Mouse (Mus musculus) embryonic facial prominence, embryonic 13.5 days (tissue): ENCODE measurements around the gene Rbsn. TPM values are rescaled to one million over a fixed set of nuclear protein-coding genes. Genes with fewer than 3 reads are reported as not detected.

Experiments used
- ATAC-seq: fragments of 200-750 bp; cut with Nextera tagmentation; 2 replicates; pipeline ENCODE4 v1.8.0; 2017; ENCODE audit warnings: low read depth; ENCODE audit not compliant: insufficient number of reproducible peaks, insufficient read depth, low FRiP score, low TSS enrichment
- H3K27ac ChIP-seq: fragments of 300-500 bp; sonication (generic); 2 replicates; pipeline ENCODE4 v1.5.1; 2015; ENCODE audit warnings: moderate library complexity, mild to moderate bottlenecking, inconsistent platforms
- H3K27me3 ChIP-seq: fragments of 300-500 bp; sonication (generic); 2 replicates; pipeline ENCODE4 v1.6.1; 2015; ENCODE audit warnings: mild to moderate bottlenecking, inconsistent platforms
- H3K36me3 ChIP-seq: fragments of 300-500 bp; sonication (generic); 2 replicates; pipeline ENCODE4 v1.6.1; 2015; ENCODE audit warnings: mild to moderate bottlenecking, inconsistent platforms
- H3K4me1 ChIP-seq: fragments of 300-500 bp; sonication (generic); 2 replicates; pipeline ENCODE4 v1.6.1; 2015; ENCODE audit warnings: inconsistent platforms
- H3K4me2 ChIP-seq: fragments of 300-500 bp; sonication (generic); 2 replicates; pipeline ENCODE4 v1.6.1; 2015; ENCODE audit warnings: moderate library complexity, mild to moderate bottlenecking, inconsistent platforms
- H3K4me3 ChIP-seq: fragments of 300-500 bp; sonication (generic); 2 replicates; pipeline ENCODE4 v1.5.1; 2015; ENCODE audit warnings: mild to moderate bottlenecking, inconsistent platforms
- H3K9ac ChIP-seq: fragments of 300-500 bp; sonication (generic); 2 replicates; pipeline ENCODE4 v1.6.1; 2015; ENCODE audit warnings: mild to moderate bottlenecking, inconsistent platforms
- H3K9me3 ChIP-seq: fragments of 300-500 bp; sonication (generic); 2 replicates; pipeline ENCODE4 v1.6.1; 2016; ENCODE audit warnings: inconsistent platforms
- WGBS: fragments of 180-500 bp; shearing (Covaris S2); methylation state at CpG from one replicate; pipeline ENCODE4 v1.1.7; 2015; ENCODE audit warnings: mixed read lengths; 5-methylcytosine and 5-hydroxymethylcytosine counted together
- polyA plus RNA-seq: library from polyadenylated mRNA; unstranded; fragments of >200 nt; fragmentation: Nextera tagmentation; extraction: Ambion mirVana; gene quantifications from 2 replicates; pipeline ENCODE4 v1.2.1, GENCODE M21; 2015

Rbsn gene
- polyA plus RNA-seq, result 28.7 and 33.6 TPM in 2 replicates

- Histone ChIP-seq H3K27ac (peak within 1 kb of the TSS; percentile 80), H3K36me3 (peaks cover 16% of the 10 kb centered on the region), H3K4me3 (peak within 1 kb of the TSS; percentile 99), H3K9ac (peak within 1 kb of the TSS; percentile 97), H3K4me2 (peak within 1 kb of the TSS; percentile 95), H3K9me3 (no peaks in the 10 kb centered on the region), H3K4me1 (peaks cover 11% of the 10 kb centered on the region), H3K27me3 (peaks cover 5% of the 10 kb centered on the region; the same call in 1 of the 2 replicates)
- ATAC-seq, result peak; percentile 94
- WGBS, result 10% methylated on average over 35 of the region's 35 CpGs
Measured at GRCm38 (mm10) chr6:92214773-92215449, at the start of gene Rbsn. Gene Rbsn, minus strand, starts transcription at chr6:92214925.

GRCm38 (mm10) chr6:92261162-92261843, 46.6 kb upstream of the Rbsn start:
- Histone ChIP-seq H3K4me1 (no peaks in the 10 kb centered on the region), H3K9ac (no peak overlapping the region), H3K4me3 (no peak overlapping the region), H3K9me3 (no peaks in the 10 kb centered on the region), H3K27ac (no peak overlapping the region), H3K36me3 (no peaks in the 10 kb centered on the region), H3K4me2 (no peak overlapping the region), H3K27me3 (peaks cover 7% of the 10 kb centered on the region; the same call in 1 of the 2 replicates)
- no peak for ATAC-seq
- 74% methylated on average over 4 of the region's 4 CpGs for WGBS

GRCm38 (mm10) chr6:92255346-92255745, 40.6 kb upstream of the Rbsn start:
- no peaks in the 10 kb centered on the region for H3K4me1 ChIP-seq
- 0 out of 2 replicates have a peak, but pooled peaks cover 7% of the 10 kb centered on the region for H3K9me3 ChIP-seq
- H3K4me2 ChIP-seq, result no peak overlapping the region
- no peak for ATAC-seq
- no peaks in the 10 kb centered on the region for H3K36me3 ChIP-seq
- H3K4me3 ChIP-seq, result no peak overlapping the region
- H3K9ac ChIP-seq, result no peak overlapping the region
- no peak overlapping the region for H3K27ac ChIP-seq
- no peaks in the 10 kb centered on the region for H3K27me3 ChIP-seq

GRCm38 (mm10) chr6:92253253-92253870, 38.6 kb upstream of the Rbsn start:
- 0 out of 2 replicates have a peak, but pooled peaks cover 7% of the 10 kb centered on the region for H3K9me3 ChIP-seq
- 75% methylated on average over 3 of the region's 3 CpGs for WGBS
- no peak overlapping the region for H3K9ac ChIP-seq
- no peak overlapping the region for H3K4me2 ChIP-seq
- no peaks in the 10 kb centered on the region for H3K4me1 ChIP-seq
- H3K36me3 ChIP-seq, result no peaks in the 10 kb centered on the region
- H3K27me3 ChIP-seq, result no peaks in the 10 kb centered on the region
- ATAC-seq, result no peak
- no peak overlapping the region for H3K27ac ChIP-seq
- H3K4me3 ChIP-seq, result no peak overlapping the region

- no peaks in the 10 kb centered on the region for H3K36me3 ChIP-seq
- H3K4me3 ChIP-seq, result no peak overlapping the region
- peaks cover 8% of the 10 kb centered on the region for H3K4me1 ChIP-seq
- no peak overlapping the region for H3K27ac ChIP-seq
- H3K9me3 ChIP-seq, result no peaks in the 10 kb centered on the region
- H3K9ac ChIP-seq, result no peak overlapping the region
- H3K4me2 ChIP-seq, result no peak overlapping the region
- peaks cover 56% of the 10 kb centered on the region for H3K27me3 ChIP-seq
- 17% methylated on average over 7 of the region's 7 CpGs for WGBS
- no peak for ATAC-seq
Measured at GRCm38 (mm10) chr6:92247215-92247919, 32.6 kb upstream of the Rbsn start.

GRCm38 (mm10) chr6:92246335-92246734, 31.6 kb upstream of the Rbsn start:
- Histone ChIP-seq H3K9ac (no peak overlapping the region), H3K4me2 (no peak overlapping the region), H3K4me3 (no peak overlapping the region), H3K36me3 (no peaks in the 10 kb centered on the region), H3K27ac (no peak overlapping the region), H3K27me3 (peaks cover 60% of the 10 kb centered on the region), H3K9me3 (no peaks in the 10 kb centered on the region), H3K4me1 (peaks cover 8% of the 10 kb centered on the region)
- ATAC-seq, result no peak
- WGBS, result 9% methylated on average over 3 of the region's 3 CpGs

GRCm38 (mm10) chr6:92244591-92244990, 29.9 kb upstream of the Rbsn start, which contains the start of gene Trh:
Gene Trh, minus strand, starts transcription at chr6:92244650.
- Histone ChIP-seq H3K27me3 (peaks cover 63% of the 10 kb centered on the region), H3K9ac (peak within 1 kb of the TSS; percentile 57), H3K9me3 (no peaks in the 10 kb centered on the region), H3K4me1 (peaks cover 8% of the 10 kb centered on the region), H3K4me2 (peak within 1 kb of the TSS; percentile 65), H3K27ac (no peak within 1 kb of the TSS), H3K36me3 (no peaks in the 10 kb centered on the region), H3K4me3 (peak within 1 kb of the TSS; percentile 41)
- WGBS, result under 1% methylated on average over 31 of the region's 31 CpGs
- no peak for ATAC-seq

- Histone ChIP-seq H3K9me3 (no peaks in the 10 kb centered on the region), H3K4me3 (no peak overlapping the region), H3K4me1 (peaks cover 8% of the 10 kb centered on the region), H3K4me2 (no peak overlapping the region), H3K36me3 (no peaks in the 10 kb centered on the region), H3K27me3 (peaks cover 47% of the 10 kb centered on the region), H3K9ac (no peak overlapping the region), H3K27ac (no peak overlapping the region)
- ATAC-seq, result no peak
- WGBS, result 73% methylated on average over 3 of the region's 3 CpGs
Measured at GRCm38 (mm10) chr6:92241178-92241906, 26.6 kb upstream of the Rbsn start.

GRCm38 (mm10) chr6:92235036-92235435, 20.3 kb upstream of the Rbsn start:
- no peaks in the 10 kb centered on the region for H3K9me3 ChIP-seq
- 32% methylated on average over 12 of the region's 12 CpGs for WGBS
- no peaks in the 10 kb centered on the region for H3K36me3 ChIP-seq
- H3K4me1 ChIP-seq, result no peaks in the 10 kb centered on the region
- no peak overlapping the region for H3K4me3 ChIP-seq
- ATAC-seq, result no peak
- no peak overlapping the region for H3K27ac ChIP-seq
- no peaks in the 10 kb centered on the region for H3K27me3 ChIP-seq
- no peak overlapping the region for H3K9ac ChIP-seq
- H3K4me2 ChIP-seq, result no peak overlapping the region

GRCm38 (mm10) chr6:92231762-92232161, 17.0 kb upstream of the Rbsn start:
- 72% methylated on average over 4 of the region's 4 CpGs for WGBS
- no peaks in the 10 kb centered on the region for H3K4me1 ChIP-seq
- no peak overlapping the region for H3K9ac ChIP-seq
- H3K27ac ChIP-seq, result no peak overlapping the region
- H3K27me3 ChIP-seq, result no peaks in the 10 kb centered on the region
- no peak overlapping the region for H3K4me3 ChIP-seq
- no peaks in the 10 kb centered on the region for H3K36me3 ChIP-seq
- H3K9me3 ChIP-seq, result no peaks in the 10 kb centered on the region
- no peak overlapping the region for H3K4me2 ChIP-seq
- ATAC-seq, result no peak

GRCm38 (mm10) chr6:92231356-92231755, 16.6 kb upstream of the Rbsn start:
- 63% methylated on average over 1 of the region's 1 CpGs for WGBS
- no peak overlapping the region for H3K4me2 ChIP-seq
- H3K4me3 ChIP-seq, result no peak overlapping the region
- H3K27me3 ChIP-seq, result no peaks in the 10 kb centered on the region
- H3K36me3 ChIP-seq, result no peaks in the 10 kb centered on the region
- H3K27ac ChIP-seq, result no peak overlapping the region
- no peak overlapping the region for H3K9ac ChIP-seq
- H3K4me1 ChIP-seq, result no peaks in the 10 kb centered on the region
- ATAC-seq, result no peak
- no peaks in the 10 kb centered on the region for H3K9me3 ChIP-seq
